Mouse (Mus musculus) embryo, embryonic 11 days (tissue): ENCODE measurements around the gene Diexf.

Experiments
- DNase-seq: peaks from one replicate; pipeline ENCODE4 v3.0.0-alpha.2; 2015

The Diexf gene

DNA sequence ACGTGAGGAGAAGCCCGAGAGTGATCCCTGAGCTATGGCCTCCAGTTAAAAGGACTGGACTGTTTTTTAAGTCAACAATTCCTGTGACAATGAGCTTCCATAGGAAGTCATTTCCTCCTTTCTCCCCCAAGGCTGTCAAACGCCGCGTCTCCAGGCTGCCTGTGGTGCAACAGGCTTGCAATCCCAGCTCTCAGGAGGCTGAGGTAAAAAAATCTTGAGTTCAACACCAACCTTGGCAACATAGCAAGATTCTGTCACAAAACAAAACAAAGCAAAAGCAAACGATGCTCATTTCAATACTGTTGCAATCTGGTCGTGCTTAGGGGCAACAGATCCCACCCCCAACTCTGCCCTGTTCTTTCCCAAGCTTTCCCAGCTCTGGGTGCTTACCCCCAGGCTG lies 8.0 kb upstream of the Diexf start:
- DNase-seq, result no peak

DNA sequence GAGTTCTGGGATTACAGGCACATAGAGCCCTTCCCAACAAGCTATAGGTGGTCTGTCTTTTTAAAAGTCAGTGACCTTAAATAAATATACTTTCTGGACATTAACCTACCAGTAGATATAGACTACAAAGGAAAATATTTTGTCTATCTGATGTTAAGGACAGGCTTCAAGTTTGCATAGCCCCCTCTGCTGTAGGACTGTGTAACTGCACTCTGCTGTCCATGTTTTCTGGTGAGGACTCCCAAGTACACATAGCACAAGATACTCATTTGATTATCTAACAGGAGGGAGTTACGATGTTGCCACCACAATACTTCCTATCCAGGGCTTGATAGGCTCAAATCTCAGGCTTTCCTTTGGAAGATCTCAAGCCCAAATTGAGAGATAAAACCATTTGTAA lies 3.7 kb upstream of the Diexf start:
- no peak for DNase-seq

DNA sequence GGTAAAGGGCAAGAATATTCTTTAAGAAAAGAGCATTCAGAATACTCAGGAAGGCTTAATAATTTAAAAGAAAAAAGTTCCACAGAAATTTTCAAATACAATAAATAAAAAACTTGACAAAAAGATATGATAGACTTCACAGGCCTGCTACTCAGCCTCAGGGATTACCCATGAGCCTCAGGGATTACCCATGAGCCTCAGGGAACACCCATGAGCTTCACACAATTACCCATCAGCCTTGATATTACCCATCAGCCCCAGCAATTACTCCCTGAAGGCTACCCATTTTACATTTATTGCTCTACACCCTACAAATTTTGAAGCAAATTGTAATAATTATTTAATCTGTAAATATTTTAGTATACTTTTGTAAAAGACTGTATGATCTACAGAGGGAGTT lies 2.3 kb upstream of the Diexf start:
- DNase-seq, result no peak

DNA sequence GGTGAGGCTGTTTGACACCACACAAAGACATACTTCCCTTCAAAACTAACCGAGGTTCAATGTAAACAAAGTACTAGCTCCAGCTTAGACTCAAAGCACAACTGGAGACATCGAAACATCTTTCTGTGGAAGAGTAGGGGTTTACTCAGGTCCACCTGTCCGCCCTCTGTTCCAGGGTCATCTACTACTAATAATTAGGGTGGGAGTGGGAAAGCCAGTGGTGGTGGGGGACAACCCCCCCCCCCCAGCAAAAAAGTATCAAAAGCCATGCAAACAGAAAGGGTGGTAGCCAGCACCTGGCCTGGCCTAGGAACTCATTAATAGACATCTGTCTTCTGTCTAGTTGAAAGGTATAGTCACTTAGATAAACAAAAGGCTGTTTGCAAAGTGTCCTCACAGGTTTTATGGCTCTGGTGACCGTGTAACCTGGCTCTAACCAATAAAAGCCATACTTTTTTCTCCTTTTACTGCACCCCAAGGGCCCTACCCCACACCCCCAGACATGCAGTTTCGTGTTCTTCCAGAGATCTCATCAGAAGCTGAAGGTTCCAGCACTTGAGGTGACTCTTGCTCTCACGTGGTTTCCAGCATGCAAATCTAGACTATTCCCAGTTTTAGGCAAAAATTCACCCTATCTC lies 1.4 kb upstream of the Diexf start:
- DNase-seq, result no peak

DNA sequence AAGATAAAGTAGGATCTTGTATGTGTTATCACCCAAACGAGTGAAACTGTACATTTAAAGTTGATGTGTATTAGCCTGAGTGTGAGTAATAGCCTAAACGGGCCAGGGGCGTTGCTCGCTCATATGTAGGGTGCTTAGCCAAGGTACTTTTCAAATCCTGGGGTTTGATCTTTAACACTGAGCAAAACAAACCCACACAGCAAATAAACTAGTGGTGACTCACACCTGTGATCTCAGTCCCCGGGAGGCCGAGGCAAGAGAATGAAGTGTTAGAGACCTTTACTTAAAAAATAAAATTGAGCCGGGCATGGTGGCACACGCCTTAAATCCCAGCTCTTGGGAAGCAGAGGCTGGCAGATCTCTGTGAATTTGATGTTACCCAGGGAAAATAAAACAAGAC lies 767 bp upstream of the Diexf start:
- DNase-seq, result no peak

DNA sequence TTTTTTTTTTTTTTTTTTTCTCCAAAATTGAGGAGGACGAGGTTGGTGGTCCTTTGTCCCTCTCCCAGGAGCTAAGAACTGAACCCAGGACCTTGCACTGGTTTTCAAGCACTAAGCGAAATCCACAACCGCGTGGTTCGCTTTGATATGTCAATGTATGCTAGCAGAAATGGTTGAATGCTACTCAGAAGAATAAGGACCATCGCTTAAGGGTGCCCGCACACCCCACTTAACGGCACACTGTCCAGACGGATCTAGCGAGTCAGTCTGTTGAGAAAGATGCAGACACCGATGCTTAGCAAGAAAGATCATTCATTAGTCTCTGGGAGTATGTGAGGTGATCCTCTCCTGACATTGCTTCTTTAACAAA lies 369 bp upstream of the Diexf start:
- DNase-seq, result no peak

DNA sequence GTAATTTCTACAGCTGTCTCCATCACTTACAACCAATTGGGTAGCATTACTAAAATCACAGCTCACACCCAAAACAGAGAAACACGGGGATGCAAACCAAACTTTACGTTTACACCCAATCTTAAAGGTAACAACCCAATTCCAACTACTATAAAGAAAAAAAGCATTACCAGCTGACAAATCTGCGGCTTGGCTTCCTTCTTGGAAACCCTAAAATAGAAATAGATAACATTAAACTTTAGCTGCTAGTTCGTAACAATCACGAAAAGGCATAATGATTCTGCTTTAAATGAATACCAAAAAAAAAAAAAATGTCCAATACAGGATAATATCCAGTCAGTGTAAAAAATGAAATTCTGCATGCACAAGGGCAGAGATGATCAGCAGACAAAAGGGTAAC lies 751 bp downstream of the Diexf start:
- no peak for DNase-seq

DNA sequence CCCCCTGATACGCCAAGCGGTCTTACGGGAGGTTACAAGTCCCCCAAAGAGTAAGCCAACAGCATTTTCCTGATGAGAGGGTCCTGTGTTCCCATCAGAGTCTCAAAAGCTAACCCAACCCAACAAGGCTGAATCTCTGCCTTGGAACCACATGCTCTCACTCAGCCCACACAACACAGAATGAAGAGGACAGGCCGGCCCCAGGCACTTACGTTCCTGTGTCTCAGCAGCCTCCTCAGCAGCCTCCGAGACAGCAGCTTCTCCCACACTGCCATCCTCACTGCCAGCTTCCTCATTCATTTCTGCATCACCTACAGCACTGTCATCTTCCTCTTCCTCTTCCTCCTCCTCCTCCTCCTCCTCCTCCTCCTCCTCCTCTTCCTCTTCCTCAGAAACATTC lies 2.0 kb downstream of the Diexf start:
- no peak for DNase-seq

DNA sequence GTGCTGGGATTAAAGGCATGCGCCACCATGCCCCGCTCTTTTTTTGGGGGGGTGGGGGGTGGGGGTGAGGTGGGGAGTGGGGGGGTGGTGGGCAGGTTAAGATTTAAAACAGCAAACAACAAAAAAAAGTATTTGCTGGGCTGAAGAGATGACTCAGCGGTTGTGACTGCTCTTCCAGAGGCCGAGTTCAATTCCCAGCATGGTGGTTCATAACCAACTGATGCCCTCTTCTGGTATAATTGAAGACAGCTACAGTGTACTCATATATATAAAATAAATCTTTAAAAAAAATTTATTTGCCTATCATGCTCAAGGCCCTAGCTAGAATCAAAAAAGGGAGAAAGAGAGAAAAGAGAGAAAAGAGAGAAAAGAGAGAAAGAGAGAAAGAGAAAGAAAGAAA lies 4.2 kb downstream of the Diexf start:
- DNase-seq, result no peak

DNA sequence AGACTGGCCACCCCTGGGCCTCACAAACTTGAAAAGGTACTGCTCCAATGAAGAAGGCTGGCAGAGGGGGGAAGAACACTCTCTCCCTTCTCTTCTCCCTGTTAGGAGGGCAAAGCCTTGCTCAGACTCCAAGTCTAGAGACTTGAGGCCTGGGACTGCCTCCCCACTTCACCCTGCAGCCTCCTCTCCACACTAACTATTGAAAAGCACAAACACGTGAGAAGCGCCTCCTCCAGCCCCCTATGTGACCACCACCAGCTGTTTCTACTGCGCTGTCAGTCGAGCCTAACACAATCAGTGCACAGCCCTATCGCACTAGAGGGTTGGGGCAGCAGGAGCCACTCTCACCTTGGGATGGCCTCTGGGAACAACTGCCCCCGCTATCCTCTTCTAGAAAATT lies 6.8 kb downstream of the Diexf start:
- no peak for DNase-seq

DNA sequence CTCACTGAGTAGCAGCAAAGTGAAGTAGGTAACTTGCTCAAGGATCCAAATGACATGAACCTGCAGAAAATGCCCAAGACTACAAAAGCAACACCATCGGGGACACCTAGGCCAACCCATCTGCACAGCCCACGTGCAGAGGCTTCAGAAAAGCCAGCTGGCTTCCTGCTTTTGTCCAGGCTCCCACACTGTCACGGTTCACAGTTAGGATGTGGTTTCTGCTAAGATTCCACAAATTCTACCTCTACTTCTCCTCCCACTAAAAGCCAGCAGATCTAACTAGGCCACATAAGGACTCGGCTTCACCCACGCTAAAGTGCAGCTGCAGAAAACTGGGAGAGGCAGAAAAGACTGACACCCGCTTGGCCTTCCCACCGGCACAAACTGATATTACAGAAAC lies 7.3 kb downstream of the Diexf start:
- DNase-seq, result no peak

DNA sequence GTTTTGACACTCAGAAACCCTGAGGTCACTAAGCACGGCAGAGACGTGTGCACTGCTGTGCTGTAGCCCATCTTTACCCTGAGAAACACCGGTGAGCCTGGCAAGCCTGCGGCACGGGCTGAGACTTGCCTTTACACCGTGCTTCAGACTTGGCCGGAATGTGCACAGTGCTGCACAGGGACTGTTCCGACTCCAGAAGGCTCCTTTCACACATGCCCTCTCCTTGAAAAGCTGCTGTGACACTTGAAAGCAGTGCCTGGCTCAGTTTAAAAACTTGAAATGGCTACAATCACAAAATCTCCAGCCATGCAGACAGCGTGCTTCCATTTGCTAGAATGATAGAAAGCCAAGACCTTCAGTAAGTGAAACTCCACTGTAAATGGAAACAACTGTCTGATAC lies 18.0 kb downstream of the Diexf start:
- no peak for DNase-seq

DNA sequence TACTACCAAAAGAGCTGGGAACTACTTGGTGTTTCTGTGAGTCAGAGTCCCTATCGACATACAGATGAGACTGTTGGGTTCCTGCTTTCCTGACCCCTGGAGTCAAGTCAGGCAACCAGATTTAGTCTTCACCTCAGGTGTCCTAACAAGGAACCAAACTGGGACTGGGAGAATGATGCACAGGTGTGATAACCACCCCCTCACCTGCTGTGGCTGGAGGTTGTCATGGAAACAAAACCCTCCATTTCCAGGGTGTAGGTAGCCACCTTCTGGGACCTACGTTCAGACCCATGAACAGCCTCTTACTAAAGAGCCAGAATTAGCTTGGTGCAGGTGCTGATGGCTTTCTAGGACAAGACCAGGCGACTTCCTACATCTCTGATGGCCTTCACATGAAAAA lies 27.1 kb downstream of the Diexf start:
- DNase-seq, result no peak

DNA sequence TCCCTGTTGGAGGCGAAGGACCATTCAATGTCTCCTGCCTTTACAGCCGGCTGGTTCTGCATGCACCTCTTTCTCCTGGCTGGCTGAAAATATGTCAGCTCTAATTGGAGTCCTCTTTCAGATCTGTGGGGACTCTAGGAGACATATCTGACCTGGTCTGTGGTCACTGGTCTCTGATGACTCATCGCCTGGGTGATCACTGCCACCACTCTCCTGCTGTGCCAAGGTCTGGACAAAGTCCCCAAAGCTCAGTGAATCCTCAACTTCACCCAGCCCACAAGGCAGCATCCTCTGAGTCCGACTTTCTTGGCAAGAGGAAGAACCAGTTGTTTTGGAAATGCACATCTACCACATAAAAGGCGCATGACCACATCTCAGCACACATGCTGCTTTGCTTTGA lies 27.5 kb downstream of the Diexf start:
- no peak for DNase-seq

DNA sequence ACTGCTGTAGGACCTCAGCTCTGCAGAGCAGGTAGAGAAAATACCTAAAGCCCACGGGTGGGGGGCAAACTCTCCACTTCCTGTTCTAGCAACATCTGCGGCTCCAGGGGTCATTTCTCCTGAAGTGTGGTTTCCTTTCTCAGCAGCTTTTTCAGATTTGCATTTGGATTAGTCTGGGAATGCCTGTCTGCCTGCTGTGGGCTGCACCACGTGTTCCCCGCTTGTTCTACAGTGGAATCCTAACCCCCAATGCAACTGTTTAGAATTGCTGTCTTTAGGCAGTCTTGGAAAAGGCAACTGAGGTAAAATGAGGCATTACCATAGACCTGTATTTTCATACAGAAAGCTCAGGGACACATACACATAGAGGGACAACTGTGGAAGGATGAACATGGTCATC lies 28.0 kb downstream of the Diexf start:
- peak; percentile 7 for DNase-seq

DNA sequence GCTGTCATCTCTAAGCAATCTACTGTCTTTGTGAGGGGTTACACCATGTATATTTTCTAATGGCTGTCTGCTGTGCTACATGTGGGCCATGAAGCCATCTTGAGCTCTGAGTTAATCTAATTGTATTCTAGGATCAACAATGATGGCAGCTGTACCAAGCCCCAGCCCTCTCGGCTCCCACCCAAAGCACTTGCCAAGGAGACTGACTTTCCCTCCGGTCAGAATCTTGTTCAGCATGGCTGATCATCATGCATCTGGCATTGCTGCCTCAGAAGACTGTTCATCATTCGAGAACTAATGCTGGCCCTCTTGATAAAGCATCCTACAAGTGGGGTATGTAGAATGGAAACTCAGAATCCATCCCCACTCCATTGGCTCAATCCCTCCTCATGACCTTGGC lies 31.1 kb downstream of the Diexf start:
- no peak for DNase-seq

DNA sequence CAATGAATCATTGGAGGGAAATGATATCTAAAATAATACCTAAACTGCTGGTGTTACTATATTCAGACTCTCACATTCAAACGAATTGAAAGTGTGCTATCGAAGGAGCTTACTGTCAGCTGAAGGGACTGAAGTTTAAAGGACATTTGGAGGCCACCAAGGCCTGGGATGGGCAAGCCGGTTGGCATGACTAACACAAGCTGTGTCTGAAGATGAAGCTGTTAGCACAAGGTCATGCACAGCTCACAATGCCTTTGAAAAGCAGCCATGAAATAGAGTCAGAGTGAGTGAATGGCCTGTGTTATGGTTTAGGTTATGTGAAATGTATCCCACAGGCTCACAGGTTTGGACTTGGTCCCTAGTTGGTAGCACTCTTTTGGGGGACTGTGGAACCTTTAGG lies 36.5 kb downstream of the Diexf start:
- DNase-seq, result no peak

DNA sequence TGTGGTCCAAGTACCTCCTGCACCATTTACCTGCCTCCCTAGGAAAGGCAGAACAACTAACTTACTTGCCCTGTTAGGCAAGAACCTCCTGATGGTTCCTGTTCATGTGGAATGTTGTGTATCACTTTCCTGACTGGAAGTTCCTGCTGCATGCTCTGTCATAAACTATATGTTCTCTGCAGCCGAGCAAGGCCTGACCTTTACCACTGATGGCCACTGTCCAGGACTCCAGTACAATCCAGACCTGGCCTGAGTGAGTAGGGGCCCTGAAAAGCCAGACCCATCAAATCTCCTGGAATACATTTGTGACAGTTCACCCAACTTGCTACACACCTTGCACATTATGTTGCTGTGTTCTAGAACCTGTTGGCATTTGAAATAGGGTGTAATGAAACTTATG lies 37.3 kb downstream of the Diexf start:
- no peak for DNase-seq

DNA sequence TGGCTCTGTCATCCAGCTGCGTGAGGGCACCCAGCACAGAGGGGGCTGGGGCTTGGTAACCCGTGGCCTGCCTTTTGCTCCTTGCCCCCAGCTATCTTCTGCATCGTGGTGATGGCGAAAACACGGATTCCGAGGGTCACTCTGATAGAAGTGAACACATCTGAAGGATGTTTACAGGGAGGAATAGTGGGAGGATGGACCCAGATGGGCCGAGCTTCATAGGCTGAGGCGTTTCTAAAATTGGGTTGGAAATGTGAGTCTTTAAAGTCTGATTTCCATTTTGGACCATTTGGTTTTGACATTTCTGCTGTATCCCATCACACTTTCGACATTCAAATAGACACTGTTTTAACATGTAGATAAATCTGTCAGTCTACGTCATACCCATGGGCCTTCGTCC lies 39.2 kb downstream of the Diexf start:
- no peak for DNase-seq

DNA sequence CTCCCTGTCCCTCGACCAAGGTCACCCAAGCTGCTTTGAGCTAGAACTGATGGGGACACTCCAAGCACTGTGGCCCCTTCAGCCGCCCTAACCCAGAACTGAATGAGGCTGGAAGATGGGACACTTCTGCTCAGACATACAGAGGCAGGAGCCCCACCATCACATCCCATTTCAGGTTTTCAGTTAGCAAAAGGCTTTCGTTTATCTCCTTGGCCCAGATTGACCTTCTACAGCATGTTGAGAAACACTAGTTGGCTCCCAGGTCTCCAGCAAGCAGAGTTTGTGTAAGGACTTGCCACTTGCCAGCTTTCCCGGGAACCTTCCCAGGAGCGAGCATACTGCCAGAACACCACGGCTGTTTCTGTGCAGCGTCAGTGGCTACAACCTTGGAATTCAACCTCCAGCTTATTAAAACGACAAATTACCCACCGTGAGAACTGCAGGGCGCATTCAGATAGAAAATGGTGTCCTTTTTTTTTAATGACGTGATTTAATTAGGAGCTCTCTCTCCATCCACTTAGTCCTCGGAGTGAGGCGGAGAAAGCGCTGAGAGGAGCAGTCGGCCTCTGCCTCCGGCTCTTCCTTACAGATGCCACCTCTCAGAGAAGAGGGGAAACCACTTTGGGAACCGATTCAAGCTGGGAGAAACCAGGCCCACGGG lies 39.7 kb downstream of the Diexf start:
- DNase-seq, result no peak

DNA sequence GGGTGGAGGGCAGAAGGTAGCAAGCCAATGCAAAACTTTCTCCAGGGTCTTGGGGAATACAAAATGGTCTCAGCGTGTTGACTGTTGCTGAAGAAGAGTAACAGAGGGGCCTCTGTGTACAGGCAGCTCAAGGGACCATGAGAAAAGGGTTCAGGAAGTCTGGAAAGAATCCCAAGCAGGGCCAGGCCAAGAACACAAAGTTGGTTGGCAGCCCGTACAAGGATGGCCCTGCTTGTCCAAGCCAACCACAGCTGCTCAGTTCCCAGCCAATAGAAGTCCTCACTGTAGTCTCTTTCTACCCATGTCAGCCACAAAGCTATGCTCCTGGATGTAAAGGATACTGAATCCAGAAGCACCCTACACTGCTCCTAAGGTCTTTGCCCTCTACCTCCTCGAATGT lies 40.4 kb downstream of the Diexf start:
- no peak for DNase-seq

DNA sequence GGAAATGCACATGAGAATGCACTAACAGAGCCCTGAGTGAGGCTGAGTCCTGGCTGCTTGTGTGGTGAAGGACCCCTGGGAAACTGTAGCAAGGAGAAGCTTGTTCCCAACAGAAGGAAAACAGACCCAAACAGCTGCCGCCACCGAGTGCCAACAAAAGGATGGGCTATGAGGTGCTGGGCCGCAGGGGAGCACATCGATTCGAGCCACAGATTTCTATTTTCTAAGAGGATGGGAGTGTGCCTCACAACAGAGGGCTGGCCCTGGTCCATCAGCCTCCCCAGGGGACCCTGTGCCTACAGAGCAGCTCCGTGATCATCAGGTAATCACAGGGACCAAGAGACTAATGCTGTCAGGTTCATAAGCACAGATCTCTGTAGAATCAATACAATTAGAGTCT lies 40.9 kb downstream of the Diexf start:
- DNase-seq, result no peak

DNA sequence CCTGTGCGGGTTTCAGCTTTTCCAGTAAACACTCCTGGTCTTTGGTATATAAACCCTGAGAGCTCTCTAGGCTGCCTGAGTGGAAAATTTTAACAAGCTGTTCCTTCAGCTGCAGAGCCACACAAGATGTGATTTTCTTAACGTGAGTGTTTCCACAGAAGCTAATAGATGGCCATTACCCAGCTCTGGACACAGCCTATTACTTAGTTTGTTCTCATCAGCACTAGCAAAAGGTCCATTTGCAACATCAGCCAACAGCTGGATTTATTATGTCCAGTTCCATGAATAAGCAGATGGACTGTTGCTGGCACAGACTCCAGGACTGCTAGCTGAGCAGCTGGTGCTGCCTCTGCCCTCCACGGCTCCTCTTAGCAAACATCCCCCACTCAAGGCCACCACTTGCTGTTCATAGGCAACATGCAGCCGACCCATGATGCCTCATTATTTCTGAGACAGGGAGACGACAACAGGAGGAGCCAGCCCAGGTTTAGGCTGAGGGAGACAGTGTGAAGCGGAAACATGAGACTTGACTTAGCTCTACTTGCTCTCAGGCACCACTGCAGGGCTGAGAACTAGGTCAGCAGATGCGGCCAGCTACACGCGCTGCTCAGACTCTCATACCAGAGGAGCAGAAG lies 43.1 kb downstream of the Diexf start:
- peak; percentile 4 for DNase-seq

DNA sequence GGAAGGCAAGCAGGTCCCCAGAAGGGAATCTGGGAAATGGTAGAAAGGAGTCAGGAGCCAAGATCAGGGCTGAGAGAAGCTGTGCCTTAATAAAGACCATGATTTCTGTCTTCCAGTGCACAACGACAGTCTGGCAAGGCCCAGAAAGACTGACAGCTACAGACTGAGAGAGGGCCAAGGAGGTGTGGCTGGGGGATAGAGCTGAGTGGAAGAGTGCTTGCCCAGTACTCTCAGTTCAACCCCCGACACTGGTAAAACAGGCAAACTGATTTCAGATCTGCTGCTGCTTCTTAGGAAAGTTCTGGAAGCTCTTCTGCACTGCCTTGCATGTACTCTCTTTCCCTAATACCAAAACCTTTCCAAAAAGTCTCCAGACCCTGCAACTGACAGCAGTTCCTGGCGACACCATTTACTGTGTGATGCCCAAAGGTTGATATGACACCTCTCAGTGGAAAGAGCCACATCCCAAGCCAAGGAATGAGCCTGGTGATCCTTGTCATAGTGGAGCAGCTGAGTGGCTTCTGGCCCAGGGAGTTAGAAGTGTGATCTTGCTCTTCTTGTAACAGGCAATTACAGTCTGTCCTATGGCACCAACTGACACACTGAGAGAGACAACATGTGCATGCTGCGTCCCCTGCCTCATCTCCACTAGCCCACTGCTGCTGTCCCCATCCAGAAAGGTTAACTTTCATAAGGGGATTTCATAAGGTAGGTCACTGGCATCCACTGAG lies 43.8 kb downstream of the Diexf start:
- no peak for DNase-seq
